Mouse (Mus musculus): ENCODE data around the gene Utrn.

DNA sequence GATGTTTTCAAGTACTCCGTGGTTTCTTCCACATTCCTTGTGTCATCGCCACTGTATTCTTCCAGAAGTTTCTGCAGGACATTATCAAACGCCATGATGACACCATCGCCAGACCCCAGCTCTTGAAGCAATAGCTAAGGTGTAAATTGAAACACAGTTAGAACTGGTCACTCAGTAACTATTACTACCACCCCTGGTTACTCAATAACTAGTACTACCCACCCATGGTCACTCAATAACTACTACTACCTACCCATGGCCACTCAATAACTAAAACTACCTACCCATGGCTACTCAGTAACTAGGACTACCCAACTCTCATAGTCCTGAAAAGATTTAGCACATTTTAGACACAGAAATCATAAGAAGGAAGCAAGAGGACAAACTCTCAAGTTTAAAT is 235.2 kb downstream of the Utrn start:
- TF ChIP-seq CTCF (IDR thresholded peaks at IDR 0.05; ENCODE audit: borderline replicate concordance, insufficient read depth, low read length) (no peak), POLR2A (IDR thresholded peaks at IDR 0.05; ENCODE audit: low read depth, low read length) (no peak)
